Mouse (Mus musculus): ENCODE results near the gene Hoxd11.

Hoxd11 gene

GRCm38 (mm10) chr2:74693432-74693827 is 14.1 kb downstream of the Hoxd11 start:
- DNase-seq (ENCODE audit: extremely low read depth, insufficient read length, low spot score): no peak

- no peak for DNase-seq (ENCODE audit: extremely low read depth, insufficient read length, low spot score)
These were observed 14.7 kb downstream of the Hoxd11 start for GRCm38 (mm10) chr2:74694066-74694465.

GRCm38 (mm10) chr2:74695383-74695782 is 16.0 kb downstream of the Hoxd11 start:
- no peak for DNase-seq (ENCODE audit: extremely low read depth, insufficient read length, low spot score)

GRCm38 (mm10) chr2:74695813-74696430 is 16.6 kb downstream of the Hoxd11 start:
- no peak for DNase-seq (ENCODE audit: extremely low read depth, insufficient read length, low spot score)

GRCm38 (mm10) chr2:74696442-74697335 is 17.3 kb downstream of the Hoxd11 start:
- DNase-seq (ENCODE audit: extremely low read depth, insufficient read length, low spot score): no peak

GRCm38 (mm10) chr2:74697567-74698121 is 18.3 kb downstream of the Hoxd11 start, which contains the start of gene Hoxd9:
TSS of gene Hoxd9 (plus strand) at chr2:74697727.
- DNase-seq (ENCODE audit: extremely low read depth, insufficient read length, low spot score): no peak

GRCm38 (mm10) chr2:74698201-74699052 is 19.1 kb downstream of the Hoxd11 start:
- no peak for DNase-seq (ENCODE audit: extremely low read depth, insufficient read length, low spot score)

GRCm38 (mm10) chr2:74699053-74699430 is 19.7 kb downstream of the Hoxd11 start:
- no peak for DNase-seq (ENCODE audit: extremely low read depth, insufficient read length, low spot score)

- no peak for DNase-seq (ENCODE audit: extremely low read depth, insufficient read length, low spot score)
These were observed 20.5 kb downstream of the Hoxd11 start for GRCm38 (mm10) chr2:74699664-74700545.

- DNase-seq (ENCODE audit: extremely low read depth, insufficient read length, low spot score): no peak
These were observed 21.3 kb downstream of the Hoxd11 start for GRCm38 (mm10) chr2:74700546-74701112.

- DNase-seq (ENCODE audit: extremely low read depth, insufficient read length, low spot score): no peak
These were observed 22.8 kb downstream of the Hoxd11 start for GRCm38 (mm10) chr2:74701949-74702819.

- no peak for DNase-seq (ENCODE audit: extremely low read depth, insufficient read length, low spot score)
These were observed 23.5 kb downstream of the Hoxd11 start for GRCm38 (mm10) chr2:74702820-74703219.

GRCm38 (mm10) chr2:74703317-74703716 is 24.0 kb downstream of the Hoxd11 start:
- DNase-seq (ENCODE audit: extremely low read depth, insufficient read length, low spot score): no peak

GRCm38 (mm10) chr2:74703720-74704392 is 24.5 kb downstream of the Hoxd11 start:
- no peak for DNase-seq (ENCODE audit: extremely low read depth, insufficient read length, low spot score)

GRCm38 (mm10) chr2:74704393-74704998 is 25.1 kb downstream of the Hoxd11 start, which contains the start of gene Hoxd8:
TSS of gene Hoxd8 (plus strand) at chr2:74704615.
- no peak for DNase-seq (ENCODE audit: extremely low read depth, insufficient read length, low spot score)

GRCm38 (mm10) chr2:74704999-74705466 is 25.7 kb downstream of the Hoxd11 start:
- no peak for DNase-seq (ENCODE audit: extremely low read depth, insufficient read length, low spot score)

GRCm38 (mm10) chr2:74705467-74706089 is 26.2 kb downstream of the Hoxd11 start:
- no peak for DNase-seq (ENCODE audit: extremely low read depth, insufficient read length, low spot score)
